Mouse (Mus musculus): ENCODE results near the gene Chst11.

- TF ChIP-seq CTCF (IDR thresholded peaks at IDR 0.05; ENCODE audit: borderline replicate concordance, insufficient read depth, low read depth, low read length): no peak
- TF ChIP-seq POLR2A (IDR thresholded peaks at IDR 0.05; ENCODE audit: borderline replicate concordance, insufficient read depth, low read length): no peak
Observed at GRCm38 (mm10) chr10:83217256-83217655, 232.0 kb downstream of the Chst11 start.
